Mouse (Mus musculus) neural tube, embryonic 11.5 days (tissue): ENCODE measurements around the gene Cbx4. TPM values are rescaled to one million over a fixed set of nuclear protein-coding genes. Genes with fewer than 3 reads are reported as not detected.
A peak's percentile ranks its signal among the peaks of the same experiment; 100 is the strongest.

Source experiments
- ATAC-seq: fragments of 200-750 bp; cut with Nextera tagmentation; 2 replicates; pipeline ENCODE4 v1.8.0; 2017; ENCODE audit warnings: moderate number of reproducible peaks, mild to moderate bottlenecking, moderate TSS enrichment, moderate library complexity; ENCODE audit not compliant: insufficient read depth, low FRiP score, low TSS enrichment
- DNase-seq: peaks from one replicate; pipeline ENCODE4 v3.0.0-alpha.2; 2015; ENCODE audit warnings: low spot score
- H3K27ac ChIP-seq: fragments of 300-500 bp; sonication (generic); 2 replicates; pipeline ENCODE4 v1.5.1; 2014; ENCODE audit warnings: low read depth, mild to moderate bottlenecking, low read length
- H3K27me3 ChIP-seq: fragments of 300-500 bp; sonication (generic); 2 replicates; pipeline ENCODE4 v1.6.1; 2014; ENCODE audit warnings: mild to moderate bottlenecking, low read length, mixed read lengths; ENCODE audit not compliant: control insufficient read depth, insufficient read depth
- H3K36me3 ChIP-seq: fragments of 300-500 bp; sonication (generic); 2 replicates; pipeline ENCODE4 v1.6.1; 2014; ENCODE audit warnings: mild to moderate bottlenecking, low read length, moderate library complexity, mixed read lengths; ENCODE audit not compliant: control insufficient read depth, insufficient read depth
- H3K4me1 ChIP-seq: fragments of 300-500 bp; sonication (generic); 2 replicates; pipeline ENCODE4 v1.6.1; 2014; ENCODE audit warnings: low read length, mixed read lengths; ENCODE audit not compliant: control insufficient read depth, insufficient read depth
- H3K4me2 ChIP-seq: fragments of 300-500 bp; sonication (generic); 2 replicates; pipeline ENCODE4 v1.6.1; 2014; ENCODE audit warnings: low read depth, mild to moderate bottlenecking, moderate library complexity
- H3K4me3 ChIP-seq: fragments of 300-500 bp; sonication (generic); 2 replicates; pipeline ENCODE4 v1.5.1; 2014; ENCODE audit warnings: low read depth, low read length
- H3K9ac ChIP-seq: fragments of 300-500 bp; sonication (generic); 2 replicates; pipeline ENCODE4 v1.6.1; 2014; ENCODE audit warnings: mild to moderate bottlenecking, low read length
- H3K9me3 ChIP-seq: fragments of 300-500 bp; sonication (generic); 2 replicates; pipeline ENCODE4 v1.6.1; 2016; ENCODE audit warnings: low read length; ENCODE audit not compliant: control insufficient read depth
- WGBS: fragments of 180-500 bp; shearing (Covaris S2); extraction: QIAGEN DNeasy Blood & Tissue Kit; methylation state at CpG from one replicate; pipeline ENCODE4 v1.1.7; 2014; 5-methylcytosine and 5-hydroxymethylcytosine counted together
- polyA plus RNA-seq: library from polyadenylated mRNA; unstranded; fragments of >200 nt; fragmentation: Nextera tagmentation; extraction: Ambion mirVana; gene quantifications from 2 replicates; pipeline ENCODE4 v1.2.1, GENCODE M21; 2014

The Cbx4 gene
- polyA plus RNA-seq = 6.0 and 6.1 TPM in 2 replicates

GRCm38 (mm10) chr11:119086144-119086971, at the start of gene Cbx4:
Gene Cbx4 (minus strand): TSS chr11:119086221.
- H3K4me2 ChIP-seq = peak within 1 kb of the TSS; percentile 84
- H3K27me3 ChIP-seq = peaks cover 80% of the 10 kb centered on the region
- no peaks in the 10 kb centered on the region for H3K9me3 ChIP-seq
- DNase-seq (peak; percentile 98), ATAC-seq (peak; percentile 84)
- peak within 1 kb of the TSS; percentile 77 for H3K4me3 ChIP-seq
- peak within 1 kb of the TSS; percentile 96 for H3K27ac ChIP-seq
- H3K9ac ChIP-seq = peak within 1 kb of the TSS; percentile 87
- peaks cover 48% of the 10 kb centered on the region for H3K4me1 ChIP-seq
- WGBS = under 1% methylated on average over 52 of the region's 67 CpGs
- no peaks in the 10 kb centered on the region for H3K36me3 ChIP-seq

DNA sequence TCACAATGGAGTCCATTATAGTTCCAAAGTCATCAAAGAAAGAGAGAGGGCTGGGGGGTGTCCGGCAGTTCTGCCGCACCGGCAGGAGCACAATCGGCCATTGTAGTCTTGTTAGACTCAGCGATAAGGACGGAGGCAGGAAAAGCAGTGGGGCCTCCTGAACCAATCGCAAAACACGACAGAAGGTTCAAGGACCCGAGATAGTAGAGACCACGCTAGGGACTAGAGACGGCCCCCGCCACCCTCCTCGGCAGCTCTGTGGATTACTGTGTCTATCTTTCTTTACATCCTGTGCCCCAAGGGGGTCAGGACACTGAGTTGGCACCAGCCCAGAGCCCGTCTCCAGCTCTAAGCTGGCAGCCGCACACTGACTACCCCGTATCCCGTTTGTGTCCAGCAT, 48.6 kb upstream of the Cbx4 start:
- H3K9me3 ChIP-seq = no peaks in the 10 kb centered on the region
- H3K27ac ChIP-seq = 0 out of 2 replicates have a peak overlapping the region, but pooled peaks have one; percentile 27
- no peak overlapping the region for H3K4me2 ChIP-seq
- no peaks in the 10 kb centered on the region for H3K36me3 ChIP-seq
- H3K9ac ChIP-seq = no peak overlapping the region
- H3K4me3 ChIP-seq = no peak overlapping the region
- H3K4me1 ChIP-seq = peaks cover 10% of the 10 kb centered on the region
- 42% methylated on average over 17 of the region's 17 CpGs for WGBS
- no peak for DNase-seq
- no peak for ATAC-seq
- peaks cover 1% of the 10 kb centered on the region; the same call in 1 of the 2 replicates for H3K27me3 ChIP-seq

DNA sequence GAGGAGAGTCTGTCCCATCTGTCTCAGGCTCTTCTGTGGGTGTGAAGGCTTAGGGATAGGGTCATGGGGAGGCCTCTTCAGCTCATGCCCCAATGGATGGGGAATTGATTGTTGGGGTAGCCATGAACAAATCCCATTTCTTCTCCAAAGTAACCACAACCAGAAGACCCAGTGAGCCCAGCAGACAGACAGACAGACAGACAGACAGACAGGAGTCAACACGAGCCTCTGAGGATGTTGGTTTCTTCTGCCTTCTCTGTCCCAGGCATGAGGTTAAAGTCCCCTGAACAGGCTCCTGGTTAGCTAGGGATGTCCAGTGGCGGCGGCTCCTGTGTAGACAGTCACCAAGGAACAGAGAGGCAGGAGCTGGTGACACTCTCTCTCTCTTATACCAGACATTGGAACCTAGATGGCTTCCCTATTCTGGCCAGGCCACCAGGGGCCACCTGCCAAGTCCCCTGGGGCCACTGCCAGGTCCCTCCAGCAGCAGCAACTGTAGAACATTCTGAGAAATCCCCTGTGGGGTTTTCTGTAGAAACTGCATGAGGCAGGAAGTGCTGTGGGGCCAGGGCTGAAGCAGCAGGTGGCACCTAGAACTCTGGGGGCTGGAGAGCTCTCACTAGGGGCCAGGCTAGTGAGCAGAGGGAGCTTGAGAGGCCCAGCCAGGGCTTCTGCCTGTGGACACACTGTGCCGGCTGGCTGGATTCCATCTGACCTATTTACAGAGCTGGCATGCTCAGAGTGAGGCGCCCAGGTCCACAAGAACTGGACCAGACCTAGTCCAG, 47.6 kb upstream of the Cbx4 start:
- Histone ChIP-seq H3K9me3 (no peaks in the 10 kb centered on the region), H3K4me1 (peaks cover 11% of the 10 kb centered on the region)

GRCm38 (mm10) chr11:119132198-119133035, 46.4 kb upstream of the Cbx4 start:
- H3K4me3 ChIP-seq = no peak overlapping the region
- ATAC-seq (no peak), DNase-seq (no peak)
- peaks cover 9% of the 10 kb centered on the region for H3K27me3 ChIP-seq
- no peaks in the 10 kb centered on the region for H3K36me3 ChIP-seq
- peaks cover 22% of the 10 kb centered on the region for H3K4me1 ChIP-seq
- 81% methylated on average over 14 of the region's 14 CpGs for WGBS
- H3K9me3 ChIP-seq = no peaks in the 10 kb centered on the region
- H3K9ac ChIP-seq = no peak overlapping the region
- H3K27ac ChIP-seq = no peak overlapping the region
- no peak overlapping the region for H3K4me2 ChIP-seq

More for the DNA sequence above, 47.6 kb upstream of the Cbx4 start:
- Histone ChIP-seq H3K36me3 (no peaks in the 10 kb centered on the region), H3K27ac (no peak overlapping the region), H3K4me3 (no peak overlapping the region), H3K27me3 (peaks cover 5% of the 10 kb centered on the region), H3K9ac (no peak overlapping the region), H3K4me2 (no peak overlapping the region)
- no peak for ATAC-seq
- DNase-seq = no peak
- WGBS = 72% methylated on average over 5 of the region's 5 CpGs

DNA sequence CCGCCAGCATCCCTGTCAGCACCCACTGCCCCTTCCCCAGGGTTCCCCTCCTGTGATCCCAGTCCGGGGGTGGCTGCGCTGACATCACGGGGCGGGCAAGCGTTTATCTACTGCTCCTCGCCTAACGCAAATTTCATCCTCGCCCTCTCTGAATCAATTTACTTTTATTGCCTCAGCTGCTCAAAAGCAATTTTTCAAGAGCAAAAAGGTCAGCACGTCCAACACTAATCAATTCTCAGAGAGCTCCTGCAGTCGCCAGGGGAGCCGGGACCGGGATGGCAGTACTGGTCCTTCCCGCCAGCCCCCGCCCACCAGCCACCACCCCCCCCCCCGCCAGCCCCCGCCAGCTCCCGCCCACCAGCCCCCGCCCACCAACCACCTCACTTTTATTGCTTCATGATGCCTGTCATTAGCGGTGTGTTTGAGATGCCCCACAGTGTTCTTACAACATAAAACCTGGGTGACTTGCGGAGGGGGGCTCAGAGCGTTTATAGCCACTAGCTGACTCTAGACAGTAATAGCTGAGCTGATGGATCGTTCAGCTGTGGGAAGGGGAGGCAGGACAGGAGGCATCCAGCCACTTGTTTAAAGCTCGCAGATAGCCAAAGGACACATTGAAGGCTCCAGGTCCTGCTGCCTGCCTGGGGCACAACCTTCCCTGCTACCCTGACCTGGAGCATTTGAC, 44.2 kb upstream of the Cbx4 start:
- Histone ChIP-seq H3K27ac (peak overlapping the region; percentile 51; the same call in 1 of the 2 replicates), H3K4me2 (peak overlapping the region; percentile 25), H3K9me3 (no peaks in the 10 kb centered on the region), H3K4me3 (no peak overlapping the region; the same call in 1 of the 2 replicates), H3K4me1 (peaks cover 39% of the 10 kb centered on the region), H3K9ac (no peak overlapping the region), H3K27me3 (peaks cover 9% of the 10 kb centered on the region), H3K36me3 (no peaks in the 10 kb centered on the region)
- peak; percentile 48 for DNase-seq
- WGBS = 5% methylated on average over 23 of the region's 24 CpGs
- peak; percentile 22; the same call in 1 of the 2 replicates for ATAC-seq

DNA sequence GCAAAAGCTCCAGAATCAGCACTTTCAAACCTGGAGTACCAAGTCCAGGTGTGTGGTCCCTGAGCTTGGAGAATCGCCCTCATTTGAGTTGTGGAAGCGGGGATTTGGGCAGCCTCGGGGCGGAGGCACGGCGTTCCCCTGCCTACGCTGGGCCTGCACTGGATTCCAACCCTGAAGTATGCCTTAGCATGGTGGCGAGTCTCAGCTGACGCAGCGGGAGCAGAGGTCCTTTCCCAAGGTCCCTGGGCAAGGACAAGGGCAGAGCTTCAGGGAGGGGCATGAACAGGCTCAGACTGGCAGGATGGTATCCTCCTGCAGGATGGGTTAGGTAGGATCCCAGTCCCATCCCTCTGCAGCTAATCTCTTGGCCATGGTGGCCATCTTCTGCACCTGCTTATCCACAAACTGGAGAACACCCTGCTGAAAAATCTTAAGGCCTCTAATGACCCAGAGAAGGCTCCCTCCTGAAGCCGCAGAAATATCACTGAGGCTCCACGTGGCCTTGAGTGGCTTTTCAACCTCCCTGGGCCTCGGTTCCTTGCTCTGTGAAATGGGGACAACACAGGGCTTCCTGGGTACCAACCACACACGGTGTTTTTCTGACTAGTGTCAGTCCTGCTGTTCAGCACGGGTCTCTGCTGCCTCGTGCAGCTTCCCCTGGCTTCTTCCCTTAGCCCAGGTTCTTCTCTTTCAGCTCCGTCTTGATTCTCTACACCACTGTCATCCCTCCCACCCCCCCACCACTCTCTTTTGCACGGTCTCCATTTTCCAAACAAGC, 43.4 kb upstream of the Cbx4 start:
- H3K9me3 ChIP-seq = no peaks in the 10 kb centered on the region
- DNase-seq (no peak), ATAC-seq (no peak)
- H3K4me2 ChIP-seq = peak overlapping the region; percentile 25
- H3K27me3 ChIP-seq = peaks cover 9% of the 10 kb centered on the region
- no peak overlapping the region for H3K4me3 ChIP-seq
- H3K9ac ChIP-seq = no peak overlapping the region
- H3K27ac ChIP-seq = peak overlapping the region; percentile 51; the same call in 1 of the 2 replicates
- H3K36me3 ChIP-seq = no peaks in the 10 kb centered on the region
- peaks cover 36% of the 10 kb centered on the region for H3K4me1 ChIP-seq
- 44% methylated on average over 18 of the region's 18 CpGs for WGBS

DNA sequence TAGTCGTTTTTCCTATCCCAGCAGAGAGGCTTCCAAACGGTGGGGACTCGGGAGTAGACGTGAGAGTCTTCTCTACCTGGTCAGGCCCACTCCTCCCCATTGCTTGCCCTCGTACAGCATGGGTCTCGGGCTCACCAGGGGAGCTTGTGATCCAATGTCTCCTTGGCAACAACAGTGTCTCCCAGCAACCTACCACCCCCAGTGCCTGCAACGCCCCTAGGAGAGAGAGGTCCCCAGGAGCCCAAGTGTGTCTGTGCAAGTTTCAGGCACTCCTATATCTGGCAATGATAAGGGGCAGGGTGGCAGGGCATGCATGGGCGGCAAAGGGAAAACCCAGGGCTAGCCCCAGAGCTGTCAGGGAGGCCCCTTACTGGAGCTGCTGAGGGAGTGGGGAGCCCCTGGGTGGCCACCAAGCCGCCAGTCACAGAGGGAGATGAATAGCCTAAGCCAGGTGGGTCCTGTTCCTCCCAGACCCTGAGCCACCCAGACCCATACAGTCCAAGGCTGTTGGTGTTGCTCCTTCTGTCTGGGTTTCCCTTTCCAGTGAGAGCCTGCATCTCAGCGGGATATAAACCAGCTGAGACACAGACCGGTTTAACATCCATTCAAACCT, 42.8 kb upstream of the Cbx4 start:
- Histone ChIP-seq H3K4me2 (no peak overlapping the region), H3K36me3 (no peaks in the 10 kb centered on the region), H3K27me3 (peaks cover 9% of the 10 kb centered on the region), H3K9ac (peak overlapping the region; percentile 24; the same call in 1 of the 2 replicates), H3K9me3 (no peaks in the 10 kb centered on the region), H3K4me1 (peaks cover 36% of the 10 kb centered on the region), H3K4me3 (no peak overlapping the region), H3K27ac (no peak overlapping the region)
- WGBS = 39% methylated on average over 11 of the region's 11 CpGs
- DNase-seq (no peak), ATAC-seq (no peak)
